Mouse (Mus musculus) telencephalon, adult 2 months (tissue): ENCODE measurements around the gene Zfp42.

Experiments used
- DNase-seq: peaks from one replicate; pipeline ENCODE4 v3.0.0-alpha.2; 2011; ENCODE audit warnings: low read depth, low spot score

Gene Zfp42

DNA sequence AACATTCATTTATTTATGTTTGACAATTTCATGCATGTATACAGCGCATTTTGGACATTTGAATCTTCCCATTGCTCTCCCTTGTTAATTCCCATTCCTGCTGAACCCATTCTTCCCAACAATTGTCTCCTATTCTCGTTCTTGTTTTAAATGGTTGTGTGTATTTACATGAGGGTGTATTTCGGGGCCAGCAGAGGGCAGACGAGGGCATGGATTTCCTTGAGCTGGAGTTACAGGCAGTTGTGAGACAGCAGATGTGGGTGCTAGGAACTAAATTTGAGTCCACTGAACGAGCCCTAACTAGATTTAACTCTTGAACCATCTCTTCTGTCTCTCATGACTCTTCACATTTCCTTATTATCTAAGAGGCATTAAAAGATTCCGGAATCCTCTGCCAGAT is 55.1 kb downstream of the Zfp42 start:
- DNase-seq: no peak

DNA sequence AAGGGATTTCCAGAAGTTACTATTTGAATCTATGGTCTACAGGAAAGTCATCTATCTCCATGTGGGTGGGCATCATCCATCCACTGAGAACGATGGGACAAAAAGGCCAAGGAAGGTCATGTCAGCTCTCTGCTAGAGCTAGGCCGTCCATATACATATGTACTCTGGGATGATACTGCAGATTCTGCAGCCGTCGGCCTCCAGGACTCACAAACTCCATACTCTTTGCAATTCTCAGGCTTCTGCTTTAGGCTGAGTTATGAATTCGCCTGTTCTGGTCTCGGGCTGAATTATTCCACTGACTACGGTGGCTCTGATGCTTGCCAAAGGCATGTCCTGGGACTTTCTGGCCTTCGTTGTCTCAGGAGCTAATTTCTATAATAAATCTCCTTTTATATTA is 58.1 kb downstream of the Zfp42 start:
- no peak for DNase-seq
